Mouse (Mus musculus) left cerebral cortex, postnatal 36 days (tissue): ENCODE results near the gene Bcam. TPM values are rescaled to one million over a fixed set of nuclear protein-coding genes. Genes with fewer than 3 reads are reported as not detected.
A peak's percentile ranks its signal among the peaks of the same experiment; 100 is the strongest.

Experiments
- DNase-seq, 2 experiments: peaks; one replicate each; pipeline ENCODE4 v3.0.0; 2021 to 2022; ENCODE audit warnings: low spot score in 2 of 2, mixed read lengths in 1 of 2
- intact Hi-C: fragments of 180-260 bp; cut with DNase I; formaldehyde crosslinking; loops from one replicate; pipeline ENCODE4 v1.15.1; 2025
- total RNA-seq, 2 experiments: library from RNA; stranded (reverse); gene quantifications; 2 replicates each; pipeline ENCODE4 v1.2.3; 2021

Bcam gene
- total RNA-seq, 2 experiments from 2014 or later = 12.2 to 13.1 TPM

DNA sequence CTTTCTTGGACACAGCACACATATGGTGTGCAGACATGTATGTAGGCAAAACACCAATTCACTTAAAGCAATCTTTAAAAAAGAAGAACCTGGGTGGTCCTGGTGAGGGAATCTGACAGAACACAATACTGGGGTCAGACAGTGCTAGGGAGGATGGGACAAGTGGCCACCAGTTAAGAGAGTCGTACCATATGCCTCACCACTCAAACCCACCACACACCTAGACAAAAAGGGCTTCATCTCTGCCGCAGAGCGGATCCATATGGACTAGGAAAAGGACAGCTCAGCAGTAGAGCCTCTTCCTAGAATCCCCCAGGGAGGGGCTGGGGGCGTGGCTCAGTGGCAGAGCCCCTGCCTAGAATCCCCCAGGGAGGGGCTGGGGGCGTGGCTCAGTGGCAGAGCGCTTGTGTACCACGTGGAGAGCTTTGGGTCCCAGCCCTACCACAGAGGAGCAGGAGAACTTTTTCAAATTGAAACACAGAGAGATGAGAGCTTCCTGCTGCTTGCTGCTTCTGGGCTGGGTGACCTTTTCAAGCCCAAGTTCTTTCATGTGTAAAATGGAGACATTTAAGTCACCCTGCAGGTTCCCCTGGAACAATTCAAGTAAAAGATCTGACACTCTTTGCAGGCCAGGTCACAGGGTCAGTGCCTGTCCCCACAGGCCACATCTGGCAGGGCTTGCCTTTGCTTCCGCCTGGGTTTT lies 29.3 kb downstream of the Bcam start:
- DNase-seq = no peak
- intact Hi-C loops = no loop called here

DNA sequence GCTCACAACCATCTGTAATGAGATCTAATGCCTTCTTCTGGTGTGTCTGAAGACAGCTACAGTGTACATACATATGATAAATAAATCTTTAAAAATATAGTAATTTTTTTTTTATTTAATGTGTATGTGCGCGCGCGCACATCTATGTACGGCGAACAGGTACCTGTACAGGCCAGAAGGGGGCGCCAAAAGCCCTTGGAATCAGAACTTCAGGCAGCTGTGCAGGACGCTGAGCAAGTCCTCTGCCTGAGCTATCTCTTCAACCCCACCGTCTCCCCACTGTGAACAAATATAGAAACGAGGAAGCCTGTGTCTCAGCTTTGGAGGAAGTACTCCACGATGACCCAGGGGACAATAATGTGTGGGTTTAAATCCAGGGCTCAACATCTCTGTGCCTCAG lies 30.5 kb downstream of the Bcam start:
- intact Hi-C loops = no loop called here
- no peak for DNase-seq

DNA sequence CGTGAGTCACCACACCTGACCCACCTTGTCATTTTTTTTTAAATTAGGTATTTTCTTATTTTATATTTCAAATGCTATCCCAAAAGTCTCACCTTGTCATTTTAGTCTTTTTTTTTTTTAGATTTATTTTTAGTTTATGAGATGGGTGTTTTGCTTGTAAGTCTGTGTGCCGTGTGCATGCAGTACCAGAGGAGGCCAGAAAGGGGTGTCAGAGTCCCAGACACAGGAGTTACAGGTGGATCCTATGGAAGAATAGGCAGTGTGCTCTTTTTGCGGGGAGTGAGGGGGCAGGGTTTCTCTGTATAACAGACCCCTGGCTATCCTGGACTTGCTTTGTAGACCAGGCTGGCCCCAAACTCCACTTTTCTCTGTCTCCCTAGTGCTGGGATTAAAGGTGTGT lies 32.0 kb downstream of the Bcam start:
- no peak for DNase-seq
- intact Hi-C loops = no loop called here

DNA sequence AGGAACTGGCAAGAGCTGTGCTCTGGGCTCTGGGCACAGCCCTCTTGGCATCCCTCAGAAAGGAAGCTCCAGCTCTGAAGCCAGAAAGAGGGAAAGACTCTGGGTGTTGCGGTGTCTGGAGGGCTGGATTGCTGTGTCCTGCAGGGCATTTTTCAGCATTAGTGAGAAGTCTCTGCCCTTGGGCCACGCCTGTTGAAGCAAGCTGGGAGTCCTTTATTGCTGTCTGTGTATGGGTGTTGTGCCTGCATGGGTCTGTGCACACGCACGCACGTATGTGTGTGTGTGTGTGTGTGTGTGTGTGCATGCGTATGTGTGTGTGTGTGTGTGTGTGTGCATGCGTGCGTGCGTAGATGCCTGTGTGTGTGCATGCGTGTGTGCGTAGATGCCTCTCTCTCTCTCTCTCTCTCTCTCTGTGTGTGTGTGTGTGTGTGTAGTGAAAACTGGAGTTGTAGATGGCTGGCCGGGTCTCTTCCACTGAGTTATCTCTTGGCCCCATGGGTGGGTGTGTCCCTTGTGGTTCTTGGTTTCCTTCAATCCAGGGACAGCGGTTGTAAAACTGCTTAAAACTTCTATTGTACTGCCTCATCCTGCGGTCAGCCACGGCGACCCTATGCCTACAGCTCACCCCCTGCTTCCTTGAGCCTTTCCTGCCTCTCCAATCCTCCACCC lies 34.3 kb downstream of the Bcam start:
- intact Hi-C loops = no loop called here
- DNase-seq = no peak

GRCm38 (mm10) chr7:19734178-19734666 lies 36.6 kb downstream of the Bcam start:
- intact Hi-C loops = no loop called here
- no peak for DNase-seq

DNA sequence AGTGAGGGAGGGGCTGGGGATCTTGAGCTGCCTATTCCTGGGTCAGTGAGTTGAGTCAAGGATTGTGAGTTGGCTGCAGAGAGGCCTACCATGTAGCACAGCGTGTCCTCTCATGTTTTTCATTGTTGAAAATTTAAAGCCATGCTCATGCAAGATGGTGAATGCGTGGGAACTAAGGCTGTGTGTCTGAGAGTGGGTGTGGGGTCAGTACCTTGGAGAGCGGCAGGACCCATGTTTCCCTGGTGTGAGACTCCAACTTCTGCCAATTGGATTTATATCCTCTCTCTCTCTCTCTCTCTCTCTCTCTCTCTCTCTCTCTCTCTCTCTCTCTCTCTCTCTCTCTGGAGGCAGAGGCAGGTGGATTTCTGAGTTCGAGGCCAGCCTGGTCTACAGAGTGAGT lies 44.3 kb downstream of the Bcam start:
- intact Hi-C loops = no loop called here
- DNase-seq = no peak

- no peak for DNase-seq
- intact Hi-C loops = no loop called here
These were observed 46.6 kb downstream of the Bcam start for GRCm38 (mm10) chr7:19724167-19724566.

GRCm38 (mm10) chr7:19722754-19723195 lies 48.0 kb downstream of the Bcam start:
- intact Hi-C loops = no loop called here
- no peak for DNase-seq

DNA sequence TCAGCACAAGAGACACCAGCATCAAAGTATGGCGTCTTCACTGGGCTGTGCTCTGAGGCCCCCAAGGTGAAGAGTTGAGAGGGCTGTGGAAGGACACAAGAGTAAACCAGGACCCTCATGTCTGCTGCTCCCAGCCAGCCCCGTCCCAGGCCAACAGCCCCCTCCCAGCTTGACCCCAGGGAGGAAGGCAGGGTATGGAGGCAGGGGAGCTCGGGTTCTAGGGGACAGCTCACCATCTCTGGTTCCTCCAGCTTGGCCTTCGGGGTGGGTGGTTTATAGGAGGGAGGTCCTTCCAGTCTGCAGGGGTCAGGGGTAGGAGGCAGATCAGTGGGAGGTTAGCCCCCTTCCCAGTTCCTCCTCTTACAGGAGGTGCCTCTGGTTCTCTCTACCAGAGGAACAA lies 51.6 kb downstream of the Bcam start:
- intact Hi-C loops = no loop called here
- no peak for DNase-seq

GRCm38 (mm10) chr7:19718297-19718952 lies 52.4 kb downstream of the Bcam start:
- DNase-seq = no peak
- intact Hi-C loops = no loop called here

DNA sequence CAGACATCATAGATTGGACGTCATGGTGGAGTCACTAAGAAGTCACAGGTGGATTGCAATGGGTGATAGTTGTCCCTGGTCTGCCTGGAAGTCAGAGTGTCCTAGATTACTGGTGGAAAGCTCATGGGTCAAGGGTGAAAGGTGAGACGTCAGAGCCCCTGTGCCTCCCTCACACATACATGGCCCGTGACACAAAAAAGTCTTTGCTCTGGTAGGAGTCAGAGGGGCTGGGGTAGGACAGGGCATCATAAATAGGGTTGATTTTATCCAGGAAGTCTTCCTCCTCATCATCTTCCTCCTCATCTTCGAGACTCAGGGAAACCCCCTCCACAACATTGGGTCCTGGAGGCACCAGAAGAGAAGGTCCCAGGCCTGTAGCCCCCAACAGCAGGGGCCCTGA lies 53.5 kb downstream of the Bcam start:
- intact Hi-C loops = no loop called here
- DNase-seq = no peak

DNA sequence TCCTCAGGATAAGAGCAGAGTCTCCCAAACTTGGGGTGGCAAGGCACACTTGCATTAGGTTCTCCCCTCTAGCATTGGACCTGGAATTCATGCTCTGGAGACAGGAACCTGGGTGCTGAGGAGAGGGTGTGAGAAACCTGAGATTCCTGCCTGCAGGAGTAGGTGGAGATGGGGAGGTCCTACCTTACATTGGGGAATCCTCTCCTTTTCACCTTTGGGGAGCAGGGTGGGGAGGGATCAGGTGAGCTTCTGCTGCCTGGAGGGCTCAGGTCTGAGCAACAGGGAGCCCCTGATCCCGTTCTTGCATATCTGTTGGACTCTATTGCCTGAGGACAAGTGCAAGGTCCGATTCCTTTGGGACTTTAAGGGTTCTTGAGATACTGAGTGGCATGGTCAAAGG lies 54.0 kb downstream of the Bcam start:
- intact Hi-C loops = no loop called here
- DNase-seq = no peak

DNA sequence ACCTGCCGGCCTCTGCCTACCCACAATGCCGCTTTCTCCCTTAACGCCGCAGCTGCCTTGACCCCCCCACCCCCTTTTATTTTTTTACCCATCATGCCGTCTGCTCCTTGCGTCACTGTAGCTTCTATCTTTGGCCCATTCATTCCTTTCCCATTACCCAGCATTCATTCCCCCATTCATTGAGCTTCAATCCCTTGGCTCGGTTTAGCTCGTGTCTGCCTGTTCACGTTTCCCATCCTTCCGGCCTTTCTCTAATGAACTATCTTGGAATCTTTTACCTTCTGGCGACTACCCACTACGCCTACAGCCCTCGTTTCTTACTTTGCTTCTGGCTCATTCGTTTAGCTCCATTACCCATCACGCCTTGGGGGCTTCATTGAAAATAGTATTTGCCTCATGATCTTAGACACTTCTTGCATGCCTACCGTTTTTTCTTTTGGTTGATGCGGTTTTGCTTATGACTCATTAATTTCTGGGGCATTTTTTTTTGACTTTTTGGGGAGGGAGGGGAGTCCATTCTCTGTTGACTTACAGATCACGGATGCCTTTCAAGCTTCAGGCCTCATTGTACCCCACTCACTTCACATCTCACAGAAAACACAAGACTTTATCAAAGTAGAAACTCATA lies 54.6 kb downstream of the Bcam start:
- intact Hi-C loops = no loop called here
- no peak for DNase-seq

GRCm38 (mm10) chr7:19715239-19716054 lies 55.4 kb downstream of the Bcam start, which contains the start of gene Tomm40:
Tomm40 (minus strand) TSS chr7:19715438.
- DNase-seq = peak; percentile 99
- intact Hi-C loops = loop anchor here (2.0 kb wide), 1 partner anchor 51 kb away; the partner anchor contains the start of gene Clptm1

- intact Hi-C loops = loop anchor here (2.0 kb wide), 1 partner anchor 50 kb away; the partner anchor contains the start of gene Clptm1
- DNase-seq = peak in 1 of 2 experiments; percentile 42
These were observed 56.0 kb downstream of the Bcam start for GRCm38 (mm10) chr7:19714836-19715235.

GRCm38 (mm10) chr7:19713598-19713997 lies 57.2 kb downstream of the Bcam start:
- intact Hi-C loops = no loop called here
- no peak for DNase-seq

DNA sequence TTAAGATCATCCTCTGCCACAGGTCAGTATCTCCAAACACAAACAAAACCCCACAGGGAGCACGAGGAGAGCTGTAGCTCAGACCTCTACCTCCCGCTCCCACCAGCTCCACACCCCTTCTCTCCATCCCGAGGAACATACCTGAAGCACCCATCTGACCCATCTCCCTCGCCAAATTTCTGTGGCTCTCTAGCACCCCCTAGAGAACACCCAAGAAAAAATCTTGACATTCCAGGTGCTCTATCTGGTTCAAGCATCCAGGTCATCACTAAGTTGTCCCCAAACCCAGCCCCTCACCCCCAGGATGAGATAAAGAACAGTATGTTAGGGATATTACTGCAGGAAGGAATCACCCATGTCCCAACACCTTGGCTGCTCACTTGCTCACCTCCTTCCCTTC lies 57.6 kb downstream of the Bcam start:
- intact Hi-C loops = no loop called here
- no peak for DNase-seq

- intact Hi-C loops = no loop called here
- no peak for DNase-seq
These were observed 58.4 kb downstream of the Bcam start for GRCm38 (mm10) chr7:19712414-19712813.

DNA sequence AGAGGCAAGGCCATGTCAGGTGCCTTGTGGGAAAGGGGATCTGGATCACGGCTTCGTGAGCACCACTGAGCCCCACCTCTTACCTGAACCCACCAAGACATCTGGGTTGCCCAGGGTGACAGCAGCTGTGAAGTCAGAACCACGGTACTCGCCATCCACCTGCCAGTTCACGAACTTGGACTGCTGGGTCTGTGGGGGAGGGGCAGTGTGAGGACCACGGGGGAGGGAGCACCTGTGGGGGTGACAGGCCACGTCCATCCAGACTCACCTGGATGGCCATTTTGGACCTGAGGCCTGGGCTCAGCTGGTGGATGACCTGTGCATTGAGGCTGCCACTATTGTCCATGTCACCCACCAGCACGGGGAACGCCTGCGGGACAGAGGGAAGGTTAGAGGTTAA lies 60.2 kb downstream of the Bcam start:
- intact Hi-C loops = no loop called here
- no peak for DNase-seq
